Mouse (Mus musculus): ENCODE measurements around the gene Ddx42.

DNA sequence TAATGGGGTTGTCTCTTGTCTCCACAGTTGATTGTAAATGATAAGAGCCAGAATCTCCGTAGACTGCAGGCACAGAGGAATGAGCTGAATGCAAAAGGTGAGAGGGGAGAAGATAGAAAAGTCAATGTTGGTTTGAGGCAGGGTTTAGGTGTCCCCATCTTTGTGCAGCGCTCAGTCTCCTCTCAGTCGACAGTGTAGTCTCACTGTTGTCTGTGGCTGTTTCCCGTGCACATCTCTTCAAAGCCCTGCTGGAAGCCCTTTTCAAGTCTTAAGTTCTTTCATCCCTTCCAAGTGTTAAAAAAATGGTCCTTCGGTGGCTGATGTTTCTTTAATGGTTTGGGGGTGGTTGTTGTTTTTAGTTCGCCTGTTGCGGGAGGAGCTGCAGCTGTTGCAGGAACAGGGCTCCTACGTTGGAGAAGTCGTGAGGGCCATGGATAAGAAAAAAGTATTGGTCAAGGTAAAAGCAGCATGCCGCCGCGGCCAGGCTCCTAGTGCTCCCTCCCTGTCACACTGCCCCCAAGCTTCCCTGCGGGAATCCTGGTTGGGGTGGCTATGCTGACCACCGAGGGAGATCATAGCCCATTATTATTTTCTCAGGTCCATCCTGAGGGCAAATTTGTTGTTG lies 44.2 kb downstream of the Ddx42 start:
- TF ChIP-seq POLR2A (IDR thresholded peaks at IDR 0.05; ENCODE audit: borderline replicate concordance, insufficient read depth, low read length) (no peak), CTCF (IDR thresholded peaks at IDR 0.05; ENCODE audit: borderline replicate concordance, insufficient read depth, low read depth, low read length) (no peak)

Data from cerebellum, adult 2 months (tissue).